Mouse (Mus musculus): ENCODE results near the gene Cacna2d2.

- TF ChIP-seq CTCF (conservative IDR thresholded peaks at IDR 0.05; ENCODE audit: low read length) (no peak), NANOG (IDR thresholded peaks at IDR 0.05; ENCODE audit: borderline replicate concordance, low read length) (no peak)
Measured at GRCm38 (mm10) chr9:107542721-107543120, 143.3 kb downstream of the Cacna2d2 start.
